ENCODE assay signal across 11 mouse cellular contexts in the genomic region with DNA sequence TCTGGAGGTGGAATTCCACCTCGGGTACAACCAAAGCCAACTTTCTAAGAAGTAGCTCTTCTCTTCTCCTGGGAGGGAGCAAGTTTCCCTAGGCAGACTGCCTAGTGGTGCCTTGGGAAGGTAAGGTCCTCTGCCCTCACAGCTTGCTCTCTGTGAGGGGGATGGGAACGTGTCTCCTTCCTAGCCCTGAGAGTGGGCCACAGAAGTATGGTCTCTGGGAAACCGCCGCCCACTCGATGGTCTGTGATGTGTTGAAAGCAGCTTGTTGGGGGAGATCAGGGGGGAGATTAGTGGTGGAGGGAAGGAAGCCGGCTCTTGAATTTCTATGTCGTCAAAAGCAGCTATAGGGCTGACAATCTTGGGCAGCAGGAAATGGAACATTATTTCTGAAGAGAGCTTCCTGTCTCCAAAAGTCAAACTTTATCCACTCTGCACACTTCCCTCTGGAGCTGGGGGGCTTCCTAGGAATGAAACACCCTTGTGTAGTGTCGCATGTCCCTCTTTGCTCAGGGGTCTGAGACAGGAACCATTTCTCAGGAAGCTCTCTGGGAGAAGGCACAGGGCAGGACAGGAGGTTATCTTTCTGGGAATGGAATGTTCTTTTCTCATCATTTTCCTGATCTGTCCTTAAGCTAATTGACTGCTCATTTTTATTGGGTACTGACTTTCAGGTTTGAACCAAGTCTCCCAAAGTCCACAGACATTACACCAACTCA.
A peak's percentile ranks its signal among the peaks of the same experiment; 100 is the strongest.
DNase-seq lines count a peak whose midpoint lies in the region; ATAC-seq and TF ChIP-seq lines count a peak whose summit lies in the region.
"Had no signal": no experiment of that assay in that cellular context is flagged by ENCODE, and none has a peak within 500 bp of the region (broad histone marks: within the 10 kb centered on the region; RNA-seq: fewer than 3 reads in every experiment).

No protein-coding gene starts in this region.

- H3K4me3 ChIP-seq in kidney, postnatal 0 days (replicated peaks; ENCODE audit: low read depth, low read length): no peak overlapping the region
- H3K4me3 ChIP-seq in kidney, adult 2 months (ENCODE audit: insufficient read depth, low read depth, low read length): no peak overlapping the region
- H3K4me3 ChIP-seq in MEL (ENCODE audit: control insufficient read depth in 1 of 2, insufficient read depth in 1 of 2, low read depth in 2 of 2, low read length in 2 of 2): no peak overlapping the region
- no peak overlapping the region for H3K4me3 ChIP-seq in intestine, postnatal 0 days (ENCODE audit: low read depth, low read length)
- no peak overlapping the region for H3K4me3 ChIP-seq in stomach, postnatal 0 days (ENCODE audit: low read depth, low read length)
- H3K4me3 ChIP-seq: embryonic facial prominence, embryonic 15.5 days; heart, adult 2 months; limb, embryonic 10.5 days had no signal

- no peak for TF ChIP-seq CTCF in kidney, postnatal 0 days (IDR thresholded peaks at IDR 0.05; ENCODE audit: low read depth)
- TF ChIP-seq CTCF in kidney, adult 2 months (conservative IDR thresholded peaks at IDR 0.05; ENCODE audit: insufficient read depth, insufficient read length, low read depth, low read length): no peak
- TF ChIP-seq CTCF in MEL (IDR thresholded peaks at IDR 0.05 in 2 of 3, conservative IDR thresholded peaks at IDR 0.05 in 1 of 3; ENCODE audit: control insufficient read depth in 1 of 3, insufficient read depth in 1 of 3, low read depth in 2 of 3, low read length in 3 of 3, poor library complexity in 1 of 3, severe bottlenecking in 1 of 3): no peak
- TF ChIP-seq CTCF in intestine, postnatal 0 days (IDR thresholded peaks at IDR 0.05; ENCODE audit: low read depth): no peak
- no peak for TF ChIP-seq CTCF in stomach, postnatal 0 days (IDR thresholded peaks at IDR 0.05; ENCODE audit: low read depth)

- H3K27ac ChIP-seq in kidney, postnatal 0 days: no peak overlapping the region
- H3K27ac ChIP-seq in kidney, adult 2 months (ENCODE audit: insufficient read depth, low read depth, low read length): no peak overlapping the region
- H3K27ac ChIP-seq in MEL (ENCODE audit: control insufficient read depth, low read depth, low read length): no peak overlapping the region
- no peak overlapping the region for H3K27ac ChIP-seq in intestine, postnatal 0 days (ENCODE audit: low read depth, low read length)
- no peak overlapping the region for H3K27ac ChIP-seq in stomach, postnatal 0 days (replicated peaks)
- H3K27ac ChIP-seq: embryonic facial prominence, embryonic 15.5 days; heart, adult 2 months; limb, embryonic 10.5 days had no signal

- ATAC-seq in kidney, postnatal 0 days (replicated peaks; ENCODE audit: low FRiP score, low read depth): no peak
- peak; percentile 31 for ATAC-seq in common myeloid progenitor, adult 5-6 weeks (replicated peaks; ENCODE audit: low read depth, poor library complexity, severe bottlenecking)
- no peak for ATAC-seq in intestine, postnatal 0 days
- no peak for ATAC-seq in stomach, postnatal 0 days (ENCODE audit: low FRiP score, low TSS enrichment)

- H3K9me3 ChIP-seq in kidney, postnatal 0 days (replicated peaks; ENCODE audit: low read length): no peaks in the 10 kb centered on the region
- H3K9me3 ChIP-seq in MEL (replicated peaks; ENCODE audit: insufficient read depth, low read length): no peaks in the 10 kb centered on the region
- H3K9me3 ChIP-seq in intestine, postnatal 0 days (ENCODE audit: control insufficient read depth): no peaks in the 10 kb centered on the region
- no peaks in the 10 kb centered on the region for H3K9me3 ChIP-seq in stomach, postnatal 0 days (ENCODE audit: control insufficient read depth, low read length)
- H3K9me3 ChIP-seq: embryonic facial prominence, embryonic 15.5 days; limb, embryonic 10.5 days had no signal

- H3K9ac ChIP-seq in kidney, postnatal 0 days (ENCODE audit: low read depth, low read length): no peak overlapping the region
- no peak overlapping the region for H3K9ac ChIP-seq in MEL (ENCODE audit: control insufficient read depth, low read depth, low read length, poor library complexity, severe bottlenecking)
- no peak overlapping the region for H3K9ac ChIP-seq in intestine, postnatal 0 days (ENCODE audit: low read depth, low read length)
- H3K9ac ChIP-seq in stomach, postnatal 0 days (ENCODE audit: low read length): no peak overlapping the region
- H3K9ac ChIP-seq: embryonic facial prominence, embryonic 15.5 days had no signal

- no peak overlapping the region for H3K4me2 ChIP-seq in kidney, postnatal 0 days (ENCODE audit: low read length)
- no peak overlapping the region for H3K4me2 ChIP-seq in intestine, postnatal 0 days (replicated peaks; ENCODE audit: low read depth)
- H3K4me2 ChIP-seq in stomach, postnatal 0 days (replicated peaks; ENCODE audit: low read depth): no peak overlapping the region

- H3K4me1 ChIP-seq in kidney, postnatal 0 days (replicated peaks; ENCODE audit: insufficient read depth, low read length): peaks cover 4% of the 10 kb centered on the region; the same call in 1 of the 2 replicates
- H3K4me1 ChIP-seq in kidney, adult 2 months (ENCODE audit: control insufficient read depth, insufficient read depth, low read length): no peaks in the 10 kb centered on the region
- no peaks in the 10 kb centered on the region; a peak in 1 of 4 replicates for H3K4me1 ChIP-seq in MEL (ENCODE audit: control insufficient read depth in 1 of 2, insufficient read depth in 2 of 2, low read length in 2 of 2)
- no peaks in the 10 kb centered on the region for H3K4me1 ChIP-seq in intestine, postnatal 0 days (replicated peaks; ENCODE audit: control insufficient read depth, insufficient read depth, low read length)
- no peaks in the 10 kb centered on the region for H3K4me1 ChIP-seq in stomach, postnatal 0 days (replicated peaks; ENCODE audit: control insufficient read depth, insufficient read depth)
- H3K4me1 ChIP-seq: embryonic facial prominence, embryonic 15.5 days had no signal

- no peak for TF ChIP-seq EP300 in MEL (IDR thresholded peaks at IDR 0.05; ENCODE audit: low read depth in 1 of 2, low read length in 2 of 2)
- no peak for TF ChIP-seq EP300 in stomach, postnatal 0 days (optimal IDR thresholded peaks at IDR 0.05)

- TF ChIP-seq POLR2A in kidney, adult 2 months (IDR thresholded peaks at IDR 0.05; ENCODE audit: low read depth, low read length): no peak
- TF ChIP-seq POLR2A in MEL (IDR thresholded peaks at IDR 0.05; ENCODE audit: control insufficient read depth in 1 of 2, insufficient read depth in 1 of 2, low read depth in 1 of 2, low read length in 2 of 2, poor library complexity in 1 of 2): no peak

- no peaks in the 10 kb centered on the region for H3K36me3 ChIP-seq in kidney, postnatal 0 days (ENCODE audit: insufficient read depth, low read length)
- no peaks in the 10 kb centered on the region for H3K36me3 ChIP-seq in kidney, adult 2 months (ENCODE audit: control insufficient read depth, insufficient read depth, low read length)
- H3K36me3 ChIP-seq in MEL (ENCODE audit: control insufficient read depth in 1 of 2, insufficient read depth in 2 of 2, low read length in 2 of 2): peaks cover 0 to 3% of the 10 kb centered on the region in 2 experiments; a peak in 2 of 4 replicates
- H3K36me3 ChIP-seq in intestine, postnatal 0 days (ENCODE audit: control insufficient read depth, insufficient read depth): no peaks in the 10 kb centered on the region
- H3K36me3 ChIP-seq in stomach, postnatal 0 days (ENCODE audit: control insufficient read depth, insufficient read depth, low read length): no peaks in the 10 kb centered on the region
- H3K36me3 ChIP-seq: embryonic facial prominence, embryonic 15.5 days; limb, embryonic 10.5 days had no signal

- TF ChIP-seq RAD21 in MEL (IDR thresholded peaks at IDR 0.05; ENCODE audit: low read depth, low read length): no peak

- H3K79me2 ChIP-seq in MEL (ENCODE audit: control insufficient read depth, insufficient read depth, low read length, poor library complexity): no peaks in the 10 kb centered on the region

- peak; percentile 45 for DNase-seq in kidney, postnatal 0 days (ENCODE audit: low spot score)
- DNase-seq in kidney, adult 2 months: no peak
- peak; percentile 3 for DNase-seq in MEL (ENCODE audit: low read depth, low spot score)
- peak; percentile 4 for DNase-seq in naive thymus-derived CD4-positive, alpha-beta T cell, adult 2 months (ENCODE audit: low read depth)
- DNase-seq in stomach, postnatal 0 days (ENCODE audit: low spot score): no peak
- DNase-seq: cerebellum, adult 9-11 months; heart, adult 2 months had no signal

- 55% methylated on average over 8 of the region's 8 CpGs for WGBS in kidney, postnatal 0 days
- 55% methylated on average over 8 of the region's 8 CpGs for WGBS in kidney, adult 2 months
- 69% methylated on average over 8 of the region's 8 CpGs for WGBS in intestine, postnatal 0 days
- WGBS in stomach, postnatal 0 days: 61% methylated on average over 8 of the region's 8 CpGs

- H3K27me3 ChIP-seq in kidney, postnatal 0 days (ENCODE audit: insufficient read depth, low read length): no peaks in the 10 kb centered on the region
- H3K27me3 ChIP-seq in kidney, adult 2 months (replicated peaks; ENCODE audit: control insufficient read depth, insufficient read depth, low read length): no peaks in the 10 kb centered on the region
- H3K27me3 ChIP-seq in MEL (ENCODE audit: control insufficient read depth in 1 of 2, insufficient read depth in 2 of 2, low read length in 2 of 2): no peaks in the 10 kb centered on the region
- H3K27me3 ChIP-seq in intestine, postnatal 0 days (replicated peaks; ENCODE audit: control insufficient read depth, insufficient read depth, low read length): no peaks in the 10 kb centered on the region
- H3K27me3 ChIP-seq in stomach, postnatal 0 days (ENCODE audit: control insufficient read depth, insufficient read depth, low read length): no peaks in the 10 kb centered on the region
- H3K27me3 ChIP-seq: embryonic facial prominence, embryonic 15.5 days had no signal

TF ChIP-seq in MEL, 35 proteins besides CTCF, POLR2A, EP300 and RAD21 (continues in another document):
- TF ChIP-seq ETS1 (IDR thresholded peaks at IDR 0.05; ENCODE audit: low read depth, low read length): no peak
- TF ChIP-seq POLR2AphosphoS5 (IDR thresholded peaks at IDR 0.05; ENCODE audit: borderline replicate concordance, low read depth, low read length): no peak
- TF ChIP-seq NRF1 (IDR thresholded peaks at IDR 0.05; ENCODE audit: insufficient read depth, low read depth, low read length, poor library complexity, severe bottlenecking): no peak
- TF ChIP-seq BHLHE40 (IDR thresholded peaks at IDR 0.05; ENCODE audit: borderline replicate concordance, low read depth, low read length): no peak
- TF ChIP-seq MXI1 (IDR thresholded peaks at IDR 0.05; ENCODE audit: low read depth, low read length): no peak
- no peak for TF ChIP-seq MAX (IDR thresholded peaks at IDR 0.05; ENCODE audit: low read length)
- no peak for TF ChIP-seq GATA1 (IDR thresholded peaks at IDR 0.05; ENCODE audit: low read depth, low read length)
- TF ChIP-seq UBTF (IDR thresholded peaks at IDR 0.05; ENCODE audit: borderline replicate concordance, insufficient read depth, low read depth, low read length): no peak
- no peak for TF ChIP-seq MEF2A (IDR thresholded peaks at IDR 0.05; ENCODE audit: extremely low read depth, insufficient replicate concordance, low read depth, low read length, poor library complexity, severe bottlenecking)
- TF ChIP-seq MYC (IDR thresholded peaks at IDR 0.05; ENCODE audit: low read depth, low read length): no peak
- no peak for TF ChIP-seq USF1 (IDR thresholded peaks at IDR 0.05; ENCODE audit: low read depth, low read length)

Comparison
In these comparisons a context has a peak if more than half of its experiments do, and no peak if none do; other contexts are left out.
1. DNase-seq: peak in kidney, postnatal 0 days (single experiment), MEL (single experiment) and naive thymus-derived CD4-positive, alpha-beta T cell, adult 2 months (single experiment); none in kidney, adult 2 months (single experiment) and stomach, postnatal 0 days (single experiment).